Mouse (Mus musculus): Measurements from ENCODE around the gene Nr1d1. TPM values are rescaled to one million over a fixed set of nuclear protein-coding genes. Genes with fewer than 3 reads are reported as not detected.

The Nr1d1 gene
- polyA plus RNA-seq, 1 experiment from 2014 or later = 2.5 TPM

- H3K9ac ChIP-seq (ENCODE audit: low read length) = peak overlapping the region; percentile 69
- H3K4me3 ChIP-seq (ENCODE audit: low read depth, low read length) = peak overlapping the region; percentile 56
- H3K27me3 ChIP-seq (replicated peaks; ENCODE audit: control insufficient read depth, insufficient read depth, low read length) = no peaks in the 10 kb centered on the region
- WGBS = 31% methylated on average over 5 of the region's 5 CpGs
- no peaks in the 10 kb centered on the region for H3K36me3 ChIP-seq (ENCODE audit: control insufficient read depth, insufficient read depth, low read length)
- H3K4me1 ChIP-seq (replicated peaks; ENCODE audit: control insufficient read depth, insufficient read depth, low read length) = peaks cover 42% of the 10 kb centered on the region
- no peaks in the 10 kb centered on the region for H3K9me3 ChIP-seq (ENCODE audit: control insufficient read depth, low read length)
- peak overlapping the region; percentile 69; the same call in 1 of the 2 replicates for H3K27ac ChIP-seq (ENCODE audit: low read depth)
- no peak for ATAC-seq (replicated peaks; ENCODE audit: low FRiP score, low TSS enrichment, low read depth)
- H3K4me2 ChIP-seq (ENCODE audit: low read length) = peak overlapping the region; percentile 99
- DNase-seq (ENCODE audit: low spot score) = no peak
These were observed 14.7 kb upstream of the Nr1d1 start for GRCm38 (mm10) chr11:98789824-98790223.

GRCm38 (mm10) chr11:98789219-98789807 is 14.2 kb upstream of the Nr1d1 start:
- no peak; the same call in 1 of the 2 replicates for ATAC-seq (replicated peaks; ENCODE audit: low FRiP score, low TSS enrichment, low read depth)
- no peaks in the 10 kb centered on the region for H3K9me3 ChIP-seq (ENCODE audit: control insufficient read depth, low read length)
- peak overlapping the region; percentile 99 for H3K4me2 ChIP-seq (ENCODE audit: low read length)
- peak overlapping the region; percentile 56 for H3K4me3 ChIP-seq (ENCODE audit: low read depth, low read length)
- peaks cover 45% of the 10 kb centered on the region for H3K4me1 ChIP-seq (replicated peaks; ENCODE audit: control insufficient read depth, insufficient read depth, low read length)
- no peaks in the 10 kb centered on the region for H3K27me3 ChIP-seq (replicated peaks; ENCODE audit: control insufficient read depth, insufficient read depth, low read length)
- DNase-seq (ENCODE audit: low spot score) = no peak
- under 1% methylated on average over 25 of the region's 25 CpGs for WGBS
- H3K9ac ChIP-seq (ENCODE audit: low read length) = peak overlapping the region; percentile 69
- no peaks in the 10 kb centered on the region for H3K36me3 ChIP-seq (ENCODE audit: control insufficient read depth, insufficient read depth, low read length)
- peak overlapping the region; percentile 69 for H3K27ac ChIP-seq (ENCODE audit: low read depth)

- peaks cover 44% of the 10 kb centered on the region for H3K4me1 ChIP-seq (replicated peaks; ENCODE audit: control insufficient read depth, insufficient read depth, low read length)
- H3K27ac ChIP-seq (ENCODE audit: low read depth) = peak overlapping the region; percentile 72
- peak overlapping the region; percentile 69 for H3K9ac ChIP-seq (ENCODE audit: low read length)
- peak; percentile 78 for DNase-seq (ENCODE audit: low spot score)
- peak; percentile 80 for ATAC-seq (replicated peaks; ENCODE audit: low FRiP score, low TSS enrichment, low read depth)
- peak overlapping the region; percentile 56 for H3K4me3 ChIP-seq (ENCODE audit: low read depth, low read length)
- no peaks in the 10 kb centered on the region for H3K9me3 ChIP-seq (ENCODE audit: control insufficient read depth, low read length)
- no peaks in the 10 kb centered on the region for H3K36me3 ChIP-seq (ENCODE audit: control insufficient read depth, insufficient read depth, low read length)
- peak overlapping the region; percentile 99 for H3K4me2 ChIP-seq (ENCODE audit: low read length)
- 12% methylated on average over 18 of the region's 18 CpGs for WGBS
- H3K27me3 ChIP-seq (replicated peaks; ENCODE audit: control insufficient read depth, insufficient read depth, low read length) = no peaks in the 10 kb centered on the region
These were observed 13.6 kb upstream of the Nr1d1 start for GRCm38 (mm10) chr11:98788550-98789218.

- H3K4me3 ChIP-seq (ENCODE audit: low read depth, low read length) = no peak overlapping the region
- no peak overlapping the region for H3K9ac ChIP-seq (ENCODE audit: low read length)
- no peak overlapping the region for H3K4me2 ChIP-seq (ENCODE audit: low read length)
- H3K9me3 ChIP-seq (ENCODE audit: control insufficient read depth, low read length) = no peaks in the 10 kb centered on the region
- 0 out of 2 replicates have a peak overlapping the region, but pooled peaks have one; percentile 1 for H3K27ac ChIP-seq (ENCODE audit: low read depth)
- DNase-seq (ENCODE audit: low spot score) (no peak), ATAC-seq (replicated peaks; ENCODE audit: low FRiP score, low TSS enrichment, low read depth) (no peak)
- H3K36me3 ChIP-seq (ENCODE audit: control insufficient read depth, insufficient read depth, low read length) = no peaks in the 10 kb centered on the region
- peaks cover 45% of the 10 kb centered on the region for H3K4me1 ChIP-seq (replicated peaks; ENCODE audit: control insufficient read depth, insufficient read depth, low read length)
- 93% methylated on average over 5 of the region's 5 CpGs for WGBS
- no peaks in the 10 kb centered on the region for H3K27me3 ChIP-seq (replicated peaks; ENCODE audit: control insufficient read depth, insufficient read depth, low read length)
These were observed 13.0 kb upstream of the Nr1d1 start for GRCm38 (mm10) chr11:98788139-98788538.

- no peak for DNase-seq (ENCODE audit: low spot score)
- no peaks in the 10 kb centered on the region for H3K27me3 ChIP-seq (replicated peaks; ENCODE audit: control insufficient read depth, insufficient read depth, low read length)
- no peak overlapping the region for H3K4me3 ChIP-seq (ENCODE audit: low read depth, low read length)
- WGBS = 96% methylated on average over 1 of the region's 1 CpGs
- ATAC-seq (replicated peaks; ENCODE audit: low FRiP score, low TSS enrichment, low read depth) = no peak
- H3K4me1 ChIP-seq (replicated peaks; ENCODE audit: control insufficient read depth, insufficient read depth, low read length) = peaks cover 49% of the 10 kb centered on the region
- H3K36me3 ChIP-seq (ENCODE audit: control insufficient read depth, insufficient read depth, low read length) = no peaks in the 10 kb centered on the region
- H3K9me3 ChIP-seq (ENCODE audit: control insufficient read depth, low read length) = no peaks in the 10 kb centered on the region
- 0 out of 2 replicates have a peak overlapping the region, but pooled peaks have one; percentile 91 for H3K27ac ChIP-seq (ENCODE audit: low read depth)
- H3K9ac ChIP-seq (ENCODE audit: low read length) = no peak overlapping the region
- no peak overlapping the region for H3K4me2 ChIP-seq (ENCODE audit: low read length)
These were observed 12.6 kb upstream of the Nr1d1 start for GRCm38 (mm10) chr11:98787691-98788090.

GRCm38 (mm10) chr11:98787229-98787628 is 12.1 kb upstream of the Nr1d1 start:
- peak overlapping the region; percentile 91; the same call in 1 of the 2 replicates for H3K27ac ChIP-seq (ENCODE audit: low read depth)
- peak overlapping the region; percentile 44; the same call in 1 of the 2 replicates for H3K4me2 ChIP-seq (ENCODE audit: low read length)
- H3K9me3 ChIP-seq (ENCODE audit: control insufficient read depth, low read length) = no peaks in the 10 kb centered on the region
- H3K36me3 ChIP-seq (ENCODE audit: control insufficient read depth, insufficient read depth, low read length) = no peaks in the 10 kb centered on the region
- ATAC-seq (replicated peaks; ENCODE audit: low FRiP score, low TSS enrichment, low read depth) (no peak), DNase-seq (ENCODE audit: low spot score) (no peak)
- 19% methylated on average over 7 of the region's 7 CpGs for WGBS
- H3K4me1 ChIP-seq (replicated peaks; ENCODE audit: control insufficient read depth, insufficient read depth, low read length) = peaks cover 54% of the 10 kb centered on the region
- no peaks in the 10 kb centered on the region for H3K27me3 ChIP-seq (replicated peaks; ENCODE audit: control insufficient read depth, insufficient read depth, low read length)
- H3K4me3 ChIP-seq (ENCODE audit: low read depth, low read length) = no peak overlapping the region
- H3K9ac ChIP-seq (ENCODE audit: low read length) = no peak overlapping the region

- Histone ChIP-seq H3K27ac (ENCODE audit: low read depth) (peak overlapping the region; percentile 91), H3K9ac (ENCODE audit: low read length) (0 out of 2 replicates have a peak overlapping the region, but pooled peaks have one; percentile 27), H3K4me1 (replicated peaks; ENCODE audit: control insufficient read depth, insufficient read depth, low read length) (peaks cover 60% of the 10 kb centered on the region), H3K4me3 (ENCODE audit: low read depth, low read length) (no peak overlapping the region), H3K36me3 (ENCODE audit: control insufficient read depth, insufficient read depth, low read length) (no peaks in the 10 kb centered on the region), H3K9me3 (ENCODE audit: control insufficient read depth, low read length) (no peaks in the 10 kb centered on the region), H3K4me2 (ENCODE audit: low read length) (peak overlapping the region; percentile 44), H3K27me3 (replicated peaks; ENCODE audit: control insufficient read depth, insufficient read depth, low read length) (no peaks in the 10 kb centered on the region)
- ATAC-seq (replicated peaks; ENCODE audit: low FRiP score, low TSS enrichment, low read depth) = peak; percentile 45
- DNase-seq (ENCODE audit: low spot score) = peak; percentile 99
- WGBS = 1% methylated on average over 14 of the region's 15 CpGs
These were observed 11.5 kb upstream of the Nr1d1 start for GRCm38 (mm10) chr11:98786359-98787214.

GRCm38 (mm10) chr11:98785772-98786281 is 10.7 kb upstream of the Nr1d1 start:
- ATAC-seq (replicated peaks; ENCODE audit: low FRiP score, low TSS enrichment, low read depth) = no peak
- no peak overlapping the region for H3K4me3 ChIP-seq (ENCODE audit: low read depth, low read length)

More at GRCm38 (mm10) chr11:98785772-98786281, 10.7 kb upstream of the Nr1d1 start:
- 8% methylated on average over 12 of the region's 12 CpGs for WGBS
- peak overlapping the region; percentile 44 for H3K4me2 ChIP-seq (ENCODE audit: low read length)
- no peaks in the 10 kb centered on the region for H3K27me3 ChIP-seq (replicated peaks; ENCODE audit: control insufficient read depth, insufficient read depth, low read length)
- 0 out of 2 replicates have a peak overlapping the region, but pooled peaks have one; percentile 27 for H3K9ac ChIP-seq (ENCODE audit: low read length)
- peak overlapping the region; percentile 91 for H3K27ac ChIP-seq (ENCODE audit: low read depth)
- peaks cover 66% of the 10 kb centered on the region for H3K4me1 ChIP-seq (replicated peaks; ENCODE audit: control insufficient read depth, insufficient read depth, low read length)
- no peaks in the 10 kb centered on the region for H3K36me3 ChIP-seq (ENCODE audit: control insufficient read depth, insufficient read depth, low read length)
- DNase-seq (ENCODE audit: low spot score) = no peak
- no peaks in the 10 kb centered on the region for H3K9me3 ChIP-seq (ENCODE audit: control insufficient read depth, low read length)
